Mouse (Mus musculus): ENCODE data around the gene Pbx3.

The Pbx3 gene

GRCm38 (mm10) chr2:34147036-34147435 is 225.9 kb downstream of the Pbx3 start:
- no peak for DNase-seq (ENCODE audit: extremely low spot score)

DNA sequence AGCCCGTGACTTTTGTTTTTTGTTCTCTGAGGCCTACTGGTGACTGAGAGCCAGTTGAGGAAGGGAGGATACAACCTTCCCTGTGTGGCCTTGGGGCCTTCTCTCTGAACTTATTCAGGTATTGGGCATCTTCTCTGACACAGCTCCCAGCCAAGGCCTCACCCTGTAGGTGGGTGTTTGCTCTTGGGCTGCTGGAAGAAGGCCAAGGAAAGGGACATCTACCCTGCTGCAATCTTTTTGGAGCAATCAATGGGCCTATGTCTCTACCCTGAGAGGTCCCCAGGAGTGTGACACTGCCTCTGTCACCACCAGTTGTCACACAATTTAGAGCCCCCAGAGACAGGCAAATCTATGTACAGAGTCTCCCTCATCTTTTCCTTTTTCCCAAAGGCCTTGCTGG is 226.5 kb downstream of the Pbx3 start:
- no peak for DNase-seq (ENCODE audit: extremely low spot score)

DNA sequence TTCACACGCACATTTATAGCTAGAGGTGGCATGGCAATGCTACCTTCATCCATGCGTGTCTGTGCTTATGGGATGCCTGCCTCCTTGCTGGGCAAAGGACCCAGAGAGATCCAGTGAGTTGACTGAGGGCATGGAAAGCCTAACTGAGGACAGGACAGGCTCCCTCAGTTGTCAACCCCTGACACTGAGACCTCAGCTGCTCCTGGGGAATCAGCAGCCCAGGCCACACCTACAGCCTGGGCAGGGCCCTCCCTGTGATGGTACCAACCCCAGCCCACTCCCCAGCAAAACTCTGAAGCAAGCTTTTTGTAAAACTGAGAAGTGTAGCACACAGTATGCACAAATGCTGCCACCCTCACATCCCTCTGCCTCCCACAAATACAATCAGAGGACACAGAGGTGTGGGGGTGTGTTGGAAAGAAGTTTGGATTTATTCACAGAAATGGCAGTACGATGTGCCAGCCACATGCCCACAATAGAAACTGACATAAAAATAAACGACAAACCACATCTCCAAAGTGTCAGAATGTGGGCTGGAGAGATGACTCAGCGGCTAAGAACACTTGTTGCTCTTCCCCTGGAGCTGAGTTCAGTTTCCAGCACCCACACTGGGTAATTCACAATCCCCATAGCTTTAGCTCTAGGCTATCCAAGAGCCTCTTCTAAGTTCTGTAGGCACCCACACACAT is 233.3 kb downstream of the Pbx3 start:
- DNase-seq (ENCODE audit: extremely low spot score), result no peak

GRCm38 (mm10) chr2:34135316-34135715 is 237.6 kb downstream of the Pbx3 start:
- DNase-seq (ENCODE audit: extremely low spot score), result no peak

- DNase-seq (ENCODE audit: extremely low spot score), result no peak
These were observed 240.2 kb downstream of the Pbx3 start for GRCm38 (mm10) chr2:34132751-34133150.

GRCm38 (mm10) chr2:34129674-34130267 is 243.2 kb downstream of the Pbx3 start:
- no peak for DNase-seq (ENCODE audit: extremely low spot score)

DNA sequence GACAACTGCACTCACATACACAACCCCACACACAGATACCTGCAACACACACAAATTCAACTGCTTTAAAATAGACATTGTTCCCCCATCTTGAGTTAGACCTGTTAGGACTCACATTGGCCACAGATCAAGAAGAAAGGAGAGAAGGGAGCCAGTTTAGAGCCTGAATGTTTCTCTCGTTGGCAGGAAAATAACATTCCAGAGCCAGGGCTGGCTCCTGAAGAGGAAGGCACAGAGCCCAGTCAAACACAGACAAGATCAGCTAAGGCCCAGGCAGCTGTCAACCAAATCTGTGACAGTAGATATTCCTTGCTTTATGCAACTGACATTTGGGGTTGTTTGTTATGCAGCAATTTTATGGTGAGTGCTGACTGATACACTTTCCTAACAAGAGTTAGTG is 245.1 kb downstream of the Pbx3 start:
- no peak for DNase-seq (ENCODE audit: extremely low spot score)

- no peak for DNase-seq (ENCODE audit: extremely low spot score)
These were observed 249.0 kb downstream of the Pbx3 start for GRCm38 (mm10) chr2:34123896-34124295.
